Mouse (Mus musculus): ENCODE data around the gene Gm21454. TPM values are rescaled to one million over a fixed set of nuclear protein-coding genes. Genes with fewer than 3 reads are reported as not detected.
"Not testable (repeated sequence)": the region's sequence is repeated elsewhere in the genome, so short reads cannot be mapped to it uniquely, and the experiment has no call there.

Gm21454 gene
- polyA plus RNA-seq (2015; fragmentation: Nextera tagmentation; extraction: Ambion mirVana): not detected in 2 replicates

- H3K36me3 ChIP-seq (ENCODE audit: insufficient read depth, low read length); ATAC-seq; H3K4me1 ChIP-seq (ENCODE audit: insufficient read depth, low read depth, low read length); H3K9me3 ChIP-seq (ENCODE audit: low read length); H3K27ac ChIP-seq (ENCODE audit: low read length); DNase-seq (ENCODE audit: low spot score); H3K27me3 ChIP-seq (replicated peaks; ENCODE audit: insufficient read depth, low read length); H3K9ac ChIP-seq (replicated peaks; ENCODE audit: low read depth); H3K4me3 ChIP-seq (ENCODE audit: low read depth, low read length); H3K4me2 ChIP-seq (replicated peaks; ENCODE audit: low read depth, low read length): not testable (repeated sequence)
These were observed at the start of gene Gm21454, which contains the start of gene Gm21440 for GRCm38 (mm10) chrY:13252091-13252490. Gm21454 (plus strand) TSS chrY:13252442. Gm21440 (plus strand) TSS chrY:13252391.

- no CpG with 5 or more reads among the region's 3 CpGs for WGBS
- not testable (repeated sequence) for H3K27me3 ChIP-seq (replicated peaks; ENCODE audit: insufficient read depth, low read length); H3K27ac ChIP-seq (ENCODE audit: low read length); H3K36me3 ChIP-seq (ENCODE audit: insufficient read depth, low read length); H3K9ac ChIP-seq (replicated peaks; ENCODE audit: low read depth); H3K4me1 ChIP-seq (ENCODE audit: insufficient read depth, low read depth, low read length); H3K9me3 ChIP-seq (ENCODE audit: low read length); ATAC-seq; DNase-seq (ENCODE audit: low spot score); H3K4me2 ChIP-seq (replicated peaks; ENCODE audit: low read depth, low read length); H3K4me3 ChIP-seq (ENCODE audit: low read depth, low read length)
These were observed 28.4 kb upstream of the Gm21454 start, which contains the start of gene Gm21828 for GRCm38 (mm10) chrY:13223828-13224227. Gm21828 (minus strand) TSS chrY:13223928.

GRCm38 (mm10) chrY:13348963-13349362 lies 96.7 kb downstream of the Gm21454 start, which contains the start of gene Gm21725:
Gm21725 (minus strand) TSS chrY:13349063.
- not testable (repeated sequence) for ATAC-seq

More at GRCm38 (mm10) chrY:13348963-13349362, 96.7 kb downstream of the Gm21454 start, which contains the start of gene Gm21725:
- H3K4me2 ChIP-seq (replicated peaks; ENCODE audit: low read depth, low read length); H3K27me3 ChIP-seq (replicated peaks; ENCODE audit: insufficient read depth, low read length); H3K4me1 ChIP-seq (ENCODE audit: insufficient read depth, low read depth, low read length); DNase-seq (ENCODE audit: low spot score); H3K4me3 ChIP-seq (ENCODE audit: low read depth, low read length); H3K36me3 ChIP-seq (ENCODE audit: insufficient read depth, low read length); H3K9me3 ChIP-seq (ENCODE audit: low read length); H3K27ac ChIP-seq (ENCODE audit: low read length); H3K9ac ChIP-seq (replicated peaks; ENCODE audit: low read depth): not testable (repeated sequence)
- no CpG with 5 or more reads among the region's 3 CpGs for WGBS

Other genes with a start within 250 kb of the Gm21454 start
- gene Gm20807, start 209.6 kb upstream of the Gm21454 start, polyA plus RNA-seq (2015; fragmentation: Nextera tagmentation; extraction: Ambion mirVana): not detected in 2 replicates
- gene Gm21891, start 119.0 kb upstream of the Gm21454 start, polyA plus RNA-seq (2015; fragmentation: Nextera tagmentation; extraction: Ambion mirVana): not detected in 2 replicates
- gene Gm21425, start 90.5 kb upstream of the Gm21454 start, polyA plus RNA-seq (2015; fragmentation: Nextera tagmentation; extraction: Ambion mirVana): not detected in 2 replicates
- gene Gm21828, start 28.5 kb upstream of the Gm21454 start, polyA plus RNA-seq (2015; fragmentation: Nextera tagmentation; extraction: Ambion mirVana): not detected in 2 replicates
- not detected in 2 replicates for gene Gm21440, start 51 bp upstream of the Gm21454 start, polyA plus RNA-seq (2015; fragmentation: Nextera tagmentation; extraction: Ambion mirVana)
- not detected in 2 replicates for gene Gm21725, start 96.6 kb downstream of the Gm21454 start, polyA plus RNA-seq (2015; fragmentation: Nextera tagmentation; extraction: Ambion mirVana)
- not detected in 2 replicates for gene Gm21866, start 213.1 kb downstream of the Gm21454 start, polyA plus RNA-seq (2015; fragmentation: Nextera tagmentation; extraction: Ambion mirVana)
- gene Gm20773, start 241.6 kb downstream of the Gm21454 start, polyA plus RNA-seq (2015; fragmentation: Nextera tagmentation; extraction: Ambion mirVana): not detected in 2 replicates